Mouse (Mus musculus) kidney, adult 2 months (tissue): ENCODE measurements around the gene Pebp1. TPM values are rescaled to one million over a fixed set of nuclear protein-coding genes. Genes with fewer than 3 reads are reported as not detected.

Experiments used
- DNase-seq: peaks from one replicate; pipeline ENCODE4 v3.0.0; 2021
- H3K27ac ChIP-seq: fragments of 200-500 bp; 2 replicates; pipeline ENCODE4 v1.5.1; 2012; ENCODE audit warnings: low read depth, low read length, control low read depth, inconsistent platforms; ENCODE audit not compliant: insufficient read depth
- H3K27me3 ChIP-seq: fragments of 200-500 bp; replicated peaks from 2 replicates; pipeline ENCODE4 v1.6.1; 2012; ENCODE audit warnings: mild to moderate bottlenecking, moderate library complexity, low read length, inconsistent platforms; ENCODE audit not compliant: control insufficient read depth, insufficient read depth
- H3K36me3 ChIP-seq: fragments of 200-500 bp; 2 replicates; pipeline ENCODE4 v1.6.1; 2012; ENCODE audit warnings: mild to moderate bottlenecking, moderate library complexity, low read length, inconsistent platforms; ENCODE audit not compliant: control insufficient read depth, insufficient read depth
- H3K4me1 ChIP-seq: fragments of 200-500 bp; 2 replicates; pipeline ENCODE4 v1.6.1; 2011; ENCODE audit warnings: low read length; ENCODE audit not compliant: control insufficient read depth, insufficient read depth
- H3K4me3 ChIP-seq: fragments of 200-500 bp; 2 replicates; pipeline ENCODE4 v1.5.1; 2011; ENCODE audit warnings: mild to moderate bottlenecking, low read depth, low read length, control low read depth; ENCODE audit not compliant: insufficient read depth
- CTCF ChIP-seq: fragments of 200-500 bp; conservative IDR thresholded peaks from 2 replicates; pipeline ENCODE4 v1.5.1; 2011; ENCODE audit warnings: low read depth, mild to moderate bottlenecking, control low read depth, low read length, moderate library complexity, mixed read lengths; ENCODE audit not compliant: insufficient read depth, insufficient read length
- POLR2A ChIP-seq: fragments of 200-500 bp; IDR thresholded peaks from one replicate; pipeline ENCODE4 v1.6.1; 2011; ENCODE audit warnings: low read depth, low read length, control low read depth
- WGBS: fragments of 180-500 bp; shearing (Covaris S2); methylation state at CpG from one replicate; pipeline ENCODE4 v1.1.7; 2018; 5-methylcytosine and 5-hydroxymethylcytosine counted together
- polyA plus RNA-seq: library from polyadenylated mRNA; depleted of rRNA; stranded (reverse); fragments of >200 nt; gene quantifications from 2 replicates; pipeline ENCODE4 v1.2.3, GENCODE M21; 2012

Pebp1 gene
- polyA plus RNA-seq, 1 experiment = 909 TPM

DNA sequence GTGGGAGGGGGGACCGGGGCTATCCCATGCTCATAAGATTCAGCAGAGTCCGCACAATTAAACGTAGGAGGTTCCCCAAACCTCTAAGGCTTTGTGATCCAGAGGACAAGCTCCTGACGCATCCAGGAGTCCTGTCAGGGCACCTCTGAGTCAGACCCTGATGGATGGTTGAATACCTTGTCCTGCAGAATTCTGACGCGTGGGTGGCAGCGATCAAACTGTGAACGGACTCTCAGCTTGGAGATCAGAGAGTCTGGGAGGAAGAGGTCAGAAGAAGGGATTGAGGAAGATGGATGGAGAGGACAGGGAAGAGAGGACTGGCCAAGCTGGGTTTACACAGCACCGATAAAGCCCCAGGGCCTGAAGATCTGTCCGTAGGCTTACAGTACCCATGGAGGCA, 26.5 kb upstream of the Pebp1 start:
- TF ChIP-seq POLR2A = no peak
- TF ChIP-seq CTCF = no peak
- no peak for DNase-seq
- WGBS = 48% methylated on average over 10 of the region's 10 CpGs
- H3K4me1 ChIP-seq = no peaks in the 10 kb centered on the region
- H3K27me3 ChIP-seq = no peaks in the 10 kb centered on the region
- no peak overlapping the region for H3K4me3 ChIP-seq
- H3K27ac ChIP-seq = no peak overlapping the region
- no peaks in the 10 kb centered on the region for H3K36me3 ChIP-seq

DNA sequence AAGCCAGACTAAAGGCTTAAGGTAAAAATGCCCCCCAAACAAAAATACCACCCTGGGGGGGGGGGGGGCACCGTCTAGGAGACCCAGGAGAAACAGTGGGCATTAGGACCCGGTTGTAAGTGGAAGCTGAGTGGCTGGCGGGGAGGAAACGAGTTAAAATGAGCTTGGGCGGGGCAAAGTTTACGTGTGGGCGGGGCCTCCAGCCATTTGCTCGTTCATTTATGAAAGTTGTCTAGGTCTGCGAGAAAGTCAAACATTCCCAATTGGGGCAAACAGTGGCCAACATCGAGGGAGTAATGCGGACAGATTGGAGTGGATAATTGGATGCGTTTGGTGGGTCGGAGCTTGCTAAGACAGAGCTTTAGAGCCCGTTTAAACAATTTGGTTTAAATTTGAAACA, 26.0 kb upstream of the Pebp1 start:
- peak; percentile 83 for DNase-seq
- H3K4me3 ChIP-seq = peak overlapping the region; percentile 19; the same call in 1 of the 2 replicates
- H3K27me3 ChIP-seq = no peaks in the 10 kb centered on the region
- TF ChIP-seq CTCF = no peak
- TF ChIP-seq POLR2A = no peak
- H3K36me3 ChIP-seq = no peaks in the 10 kb centered on the region
- WGBS = 19% methylated on average over 14 of the region's 14 CpGs
- H3K27ac ChIP-seq = no peak overlapping the region
- H3K4me1 ChIP-seq = no peaks in the 10 kb centered on the region

DNA sequence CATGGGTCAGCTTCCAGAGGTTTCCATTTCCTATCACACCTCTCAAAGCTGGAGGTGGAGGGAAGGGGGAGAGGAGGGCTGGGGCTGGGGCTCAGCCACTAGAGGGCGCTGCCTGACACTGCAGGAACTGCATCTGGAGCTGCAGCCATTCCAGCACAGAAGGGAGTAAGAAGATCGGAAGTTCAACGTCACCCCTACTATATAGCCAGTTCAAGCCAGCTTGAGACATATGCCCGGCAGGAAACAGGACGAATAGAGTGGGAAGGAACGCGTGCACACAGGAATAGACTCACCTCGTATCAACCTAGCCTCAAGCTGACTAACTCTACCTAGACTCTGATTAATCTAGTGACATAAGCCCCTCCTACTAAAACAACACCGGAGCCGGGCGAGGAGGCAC, 20.3 kb upstream of the Pebp1 start:
- TF ChIP-seq POLR2A (no peak), CTCF (peak; percentile 87)
- peak; percentile 84 for DNase-seq
- H3K27ac ChIP-seq = no peak overlapping the region
- 14% methylated on average over 11 of the region's 11 CpGs for WGBS
- no peak overlapping the region for H3K4me3 ChIP-seq
- H3K36me3 ChIP-seq = no peaks in the 10 kb centered on the region
- no peaks in the 10 kb centered on the region; the same call in 1 of the 2 replicates for H3K4me1 ChIP-seq
- no peaks in the 10 kb centered on the region for H3K27me3 ChIP-seq

DNA sequence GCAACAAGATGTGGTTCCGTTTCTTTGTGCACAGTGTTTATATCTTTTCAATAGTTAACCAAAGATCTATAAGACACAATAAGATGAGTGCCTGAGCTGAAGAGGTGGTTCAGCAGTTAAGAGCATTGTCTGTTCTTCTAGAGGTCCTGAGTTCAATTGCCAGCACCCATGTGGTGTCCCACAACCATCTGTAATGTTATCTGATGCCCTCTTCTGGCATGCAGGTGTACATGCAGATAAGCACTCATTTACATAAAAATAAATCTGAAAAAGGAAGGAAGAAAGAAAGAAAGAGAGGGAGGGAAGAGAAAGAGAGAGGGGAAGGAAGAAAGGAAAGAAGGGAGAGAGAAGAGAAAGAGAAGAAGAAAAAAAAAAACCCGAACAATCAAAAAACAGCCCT, 19.4 kb upstream of the Pebp1 start:
- no peak for DNase-seq
- Histone ChIP-seq H3K4me1 (no peaks in the 10 kb centered on the region; the same call in 1 of the 2 replicates), H3K27me3 (no peaks in the 10 kb centered on the region), H3K36me3 (no peaks in the 10 kb centered on the region), H3K27ac (no peak overlapping the region), H3K4me3 (no peak overlapping the region)
- TF ChIP-seq CTCF (no peak), POLR2A (no peak)
- WGBS = 96% methylated on average over 2 of the region's 2 CpGs

GRCm38 (mm10) chr5:117305754-117306153, 18.3 kb upstream of the Pebp1 start:
- H3K27ac ChIP-seq = no peak overlapping the region
- no peak overlapping the region for H3K4me3 ChIP-seq
- 81% methylated on average over 5 of the region's 5 CpGs for WGBS
- no peaks in the 10 kb centered on the region for H3K27me3 ChIP-seq
- TF ChIP-seq POLR2A (no peak), CTCF (no peak)
- no peak for DNase-seq
- H3K36me3 ChIP-seq = no peaks in the 10 kb centered on the region
- no peaks in the 10 kb centered on the region; the same call in 1 of the 2 replicates for H3K4me1 ChIP-seq

DNA sequence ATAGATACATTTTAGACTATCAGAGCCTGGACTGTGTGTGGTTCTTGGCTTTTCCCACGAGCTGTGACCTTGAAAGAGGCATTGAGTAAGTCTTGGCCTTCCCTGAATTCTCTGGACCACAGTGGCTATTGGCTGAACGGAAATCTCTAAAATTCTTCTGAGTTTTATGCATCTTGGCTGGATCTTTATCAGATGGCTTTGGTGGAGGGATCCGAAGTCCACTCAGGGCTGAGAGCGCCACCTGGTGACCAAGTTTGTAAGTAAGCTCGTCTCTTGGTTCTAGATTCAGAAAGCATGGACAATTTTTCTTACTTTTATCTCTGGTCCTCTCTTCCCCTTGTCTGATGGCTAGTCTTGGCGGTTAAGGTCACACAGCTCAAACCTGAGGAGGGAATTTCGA, 17.5 kb upstream of the Pebp1 start:
- Histone ChIP-seq H3K4me3 (no peak overlapping the region), H3K4me1 (no peaks in the 10 kb centered on the region; the same call in 1 of the 2 replicates), H3K27ac (no peak overlapping the region), H3K36me3 (no peaks in the 10 kb centered on the region), H3K27me3 (no peaks in the 10 kb centered on the region)
- TF ChIP-seq POLR2A (no peak), CTCF (peak; percentile 81)
- DNase-seq = peak; percentile 90
- 41% methylated on average over 7 of the region's 7 CpGs for WGBS

- H3K27me3 ChIP-seq = no peaks in the 10 kb centered on the region
- H3K4me1 ChIP-seq = no peaks in the 10 kb centered on the region; the same call in 1 of the 2 replicates
- H3K36me3 ChIP-seq = no peaks in the 10 kb centered on the region
- 77% methylated on average over 18 of the region's 18 CpGs for WGBS
- no peak overlapping the region for H3K27ac ChIP-seq
- DNase-seq = no peak
- H3K4me3 ChIP-seq = no peak overlapping the region
- TF ChIP-seq POLR2A (no peak), CTCF (no peak)
These were observed 16.5 kb upstream of the Pebp1 start for GRCm38 (mm10) chr5:117303691-117304579.
